Mouse (Mus musculus) erythroblast, embryonic 14.5 days (primary cell): ENCODE measurements around the gene Il4ra.

ENCODE experiments used
- GATA1 ChIP-seq: IDR thresholded peaks from 2 replicates; pipeline ENCODE4 v1.6.1; 2012; ENCODE audit warnings: low read length, inconsistent platforms, mixed read lengths
- TAL1 ChIP-seq: IDR thresholded peaks from 3 replicates; pipeline ENCODE4 v1.6.1; 2012; ENCODE audit warnings: low read length, inconsistent platforms, mixed read lengths

- TF ChIP-seq GATA1 (no peak), TAL1 (no peak)
These were observed 34.4 kb downstream of the Il4ra start for GRCm38 (mm10) chr7:125586355-125586754.
